Mouse (Mus musculus) kidney, embryonic 14.5 days (tissue): ENCODE results near the gene Tm6sf1. TPM values are rescaled to one million over a fixed set of nuclear protein-coding genes. Genes with fewer than 3 reads are reported as not detected.
"Not testable (repeated sequence)": the region's sequence is repeated elsewhere in the genome, so short reads cannot be mapped to it uniquely, and the experiment has no call there.

Experiments used
- ATAC-seq: fragments of 200-750 bp; cut with Nextera tagmentation; 2 replicates; pipeline ENCODE4 v1.8.0; 2017; ENCODE audit warnings: moderate number of reproducible peaks, mild to moderate bottlenecking, moderate TSS enrichment, moderate library complexity; ENCODE audit not compliant: low FRiP score, low TSS enrichment
- H3K27ac ChIP-seq: fragments of 300-500 bp; sonication (generic); 2 replicates; pipeline ENCODE4 v1.5.1; 2014; ENCODE audit warnings: low read depth, mild to moderate bottlenecking, low read length, moderate library complexity, mixed read lengths
- H3K27me3 ChIP-seq: fragments of 300-500 bp; sonication (generic); 2 replicates; pipeline ENCODE4 v1.6.1; 2014; ENCODE audit warnings: mild to moderate bottlenecking, low read length; ENCODE audit not compliant: control insufficient read depth, insufficient read depth
- H3K36me3 ChIP-seq: fragments of 300-500 bp; sonication (generic); 2 replicates; pipeline ENCODE4 v1.6.1; 2014; ENCODE audit warnings: low read length, mixed read lengths; ENCODE audit not compliant: control insufficient read depth, insufficient read depth
- H3K4me1 ChIP-seq: fragments of 300-500 bp; sonication (generic); 2 replicates; pipeline ENCODE4 v1.6.1; 2014; ENCODE audit warnings: low read length, mixed read lengths; ENCODE audit not compliant: control insufficient read depth, insufficient read depth
- H3K4me2 ChIP-seq: fragments of 300-500 bp; sonication (generic); replicated peaks from 2 replicates; pipeline ENCODE4 v1.6.1; 2014; ENCODE audit warnings: low read depth, mild to moderate bottlenecking, low read length
- H3K4me3 ChIP-seq: fragments of 300-500 bp; sonication (generic); 2 replicates; pipeline ENCODE4 v1.5.1; 2014; ENCODE audit warnings: mild to moderate bottlenecking, low read length
- H3K9ac ChIP-seq: fragments of 300-500 bp; sonication (generic); 2 replicates; pipeline ENCODE4 v1.6.1; 2014; ENCODE audit warnings: low read depth, mild to moderate bottlenecking, low read length, moderate library complexity
- H3K9me3 ChIP-seq: fragments of 300-500 bp; sonication (generic); 2 replicates; pipeline ENCODE4 v1.6.1; 2016; ENCODE audit warnings: low read length; ENCODE audit not compliant: control insufficient read depth
- WGBS: fragments of 180-500 bp; shearing (Covaris S2); extraction: QIAGEN DNeasy Blood & Tissue Kit; methylation state at CpG from one replicate; pipeline ENCODE4 v1.1.7; 2014; 5-methylcytosine and 5-hydroxymethylcytosine counted together
- polyA plus RNA-seq: library from polyadenylated mRNA; unstranded; fragments of >200 nt; fragmentation: Nextera tagmentation; extraction: Ambion mirVana; gene quantifications from 2 replicates; pipeline ENCODE4 v1.2.1, GENCODE M21; 2014

Gene Tm6sf1
- polyA plus RNA-seq, 1 experiment from 2014 or later: 16.0 TPM

DNA sequence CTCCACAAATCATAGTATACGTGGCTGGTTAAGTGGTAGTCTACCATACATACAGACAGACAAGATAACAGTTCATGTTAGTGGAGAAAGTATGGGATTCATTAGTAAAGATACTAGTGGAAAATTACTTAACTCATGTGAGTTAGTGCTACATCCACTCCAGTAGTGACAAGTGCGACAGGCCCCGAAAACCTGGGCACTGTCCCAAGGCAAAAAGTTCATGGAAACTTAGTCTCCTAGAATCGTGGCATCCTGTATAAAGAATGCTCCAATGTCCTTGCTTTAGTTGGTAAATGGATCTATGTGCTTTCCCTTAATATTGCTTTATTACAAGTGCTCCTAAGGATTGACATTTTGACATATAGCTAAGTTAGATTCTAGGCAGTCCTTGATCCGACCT, 21.0 kb upstream of the Tm6sf1 start:
- H3K4me2 ChIP-seq, ATAC-seq: not testable (repeated sequence)
- WGBS: 87% methylated on average over 5 of the region's 5 CpGs

GRCm38 (mm10) chr7:81839746-81840145, 19.1 kb upstream of the Tm6sf1 start:
- H3K4me3 ChIP-seq: no peak overlapping the region
- no peak for ATAC-seq

More for the DNA sequence above, 21.0 kb upstream of the Tm6sf1 start:
- H3K27ac ChIP-seq, H3K9ac ChIP-seq, H3K4me1 ChIP-seq, H3K4me3 ChIP-seq, H3K9me3 ChIP-seq, H3K27me3 ChIP-seq, H3K36me3 ChIP-seq: not testable (repeated sequence)

DNA sequence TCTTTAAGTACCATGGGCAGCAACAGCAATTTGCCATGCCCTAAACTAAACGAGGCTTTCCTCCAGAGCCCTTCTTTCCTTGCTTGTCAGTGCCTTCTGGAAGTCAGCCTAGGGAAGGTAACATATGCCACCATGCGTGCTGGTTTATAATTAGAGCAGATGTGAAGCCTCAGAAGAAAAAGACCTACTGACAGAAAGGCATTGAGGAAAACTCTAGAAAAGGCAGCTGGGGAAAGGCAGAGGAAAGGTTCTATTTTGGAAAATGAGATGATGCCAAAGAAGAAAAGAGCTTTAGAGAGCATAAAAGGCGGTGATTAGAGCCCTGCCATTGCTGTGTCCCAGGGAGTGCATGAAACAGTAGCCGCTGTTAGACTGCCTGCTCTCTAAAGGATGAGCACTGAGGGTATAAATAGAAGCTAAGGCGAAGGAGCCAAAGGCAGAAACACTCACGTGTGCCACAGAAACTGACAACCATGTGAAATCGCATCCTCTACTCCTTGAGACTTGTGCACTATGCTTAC, 18.1 kb upstream of the Tm6sf1 start:
- Histone ChIP-seq H3K9ac (no peak overlapping the region), H3K4me3 (no peak overlapping the region), H3K9me3 (no peaks in the 10 kb centered on the region), H3K27me3 (no peaks in the 10 kb centered on the region), H3K4me1 (0 out of 2 replicates have a peak, but pooled peaks cover 5% of the 10 kb centered on the region), H3K36me3 (no peaks in the 10 kb centered on the region), H3K27ac (no peak overlapping the region), H3K4me2 (no peak overlapping the region)
- no peak for ATAC-seq
- WGBS: 71% methylated on average over 7 of the region's 7 CpGs

More at GRCm38 (mm10) chr7:81839746-81840145, 19.1 kb upstream of the Tm6sf1 start:
- H3K27me3 ChIP-seq: no peaks in the 10 kb centered on the region
- no peak overlapping the region for H3K4me2 ChIP-seq
- no peaks in the 10 kb centered on the region for H3K4me1 ChIP-seq
- no peak overlapping the region for H3K9ac ChIP-seq
- 32% methylated on average over 6 of the region's 6 CpGs for WGBS
- H3K9me3 ChIP-seq: no peaks in the 10 kb centered on the region
- no peak overlapping the region for H3K27ac ChIP-seq
- no peaks in the 10 kb centered on the region for H3K36me3 ChIP-seq

GRCm38 (mm10) chr7:81841439-81841838, 17.4 kb upstream of the Tm6sf1 start:
- Histone ChIP-seq H3K27ac (no peak overlapping the region), H3K9me3 (no peaks in the 10 kb centered on the region), H3K4me2 (no peak overlapping the region), H3K4me1 (0 out of 2 replicates have a peak, but pooled peaks cover 5% of the 10 kb centered on the region), H3K27me3 (no peaks in the 10 kb centered on the region), H3K9ac (no peak overlapping the region), H3K4me3 (no peak overlapping the region), H3K36me3 (no peaks in the 10 kb centered on the region)
- 84% methylated on average over 6 of the region's 6 CpGs for WGBS
- no peak for ATAC-seq

DNA sequence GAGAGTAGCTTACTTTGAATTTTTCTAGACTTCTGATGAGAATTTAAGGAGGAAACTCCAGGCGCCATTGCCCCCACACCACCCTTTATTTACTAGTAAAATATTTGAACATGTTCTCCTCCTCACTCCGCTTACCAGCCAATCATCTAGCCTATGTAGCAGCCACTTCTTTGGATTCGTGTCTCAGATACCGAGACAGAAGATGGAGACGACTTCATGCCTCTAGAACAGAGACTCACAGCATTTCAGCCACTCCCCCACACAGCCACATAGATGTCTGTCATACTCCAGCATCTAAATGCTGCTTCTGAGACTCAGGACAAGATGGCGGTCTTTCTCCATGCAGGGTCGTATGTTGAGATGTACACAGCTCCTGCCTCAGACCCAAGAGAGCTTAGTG, 16.7 kb upstream of the Tm6sf1 start:
- Histone ChIP-seq H3K9me3 (no peaks in the 10 kb centered on the region), H3K27me3 (no peaks in the 10 kb centered on the region), H3K4me2 (no peak overlapping the region), H3K4me1 (0 out of 2 replicates have a peak, but pooled peaks cover 5% of the 10 kb centered on the region), H3K9ac (no peak overlapping the region), H3K4me3 (no peak overlapping the region), H3K27ac (no peak overlapping the region), H3K36me3 (no peaks in the 10 kb centered on the region)
- 93% methylated on average over 7 of the region's 7 CpGs for WGBS
- ATAC-seq: no peak

- H3K27ac ChIP-seq: no peak overlapping the region
- H3K4me1 ChIP-seq: 0 out of 2 replicates have a peak, but pooled peaks cover 5% of the 10 kb centered on the region
- no peaks in the 10 kb centered on the region for H3K9me3 ChIP-seq
- no peaks in the 10 kb centered on the region for H3K36me3 ChIP-seq
- H3K4me2 ChIP-seq: no peak overlapping the region
- 74% methylated on average over 1 of the region's 1 CpGs for WGBS
- ATAC-seq: no peak
- H3K4me3 ChIP-seq: no peak overlapping the region
- H3K27me3 ChIP-seq: no peaks in the 10 kb centered on the region
- H3K9ac ChIP-seq: no peak overlapping the region
Measured at GRCm38 (mm10) chr7:81842998-81843397, 15.8 kb upstream of the Tm6sf1 start.

DNA sequence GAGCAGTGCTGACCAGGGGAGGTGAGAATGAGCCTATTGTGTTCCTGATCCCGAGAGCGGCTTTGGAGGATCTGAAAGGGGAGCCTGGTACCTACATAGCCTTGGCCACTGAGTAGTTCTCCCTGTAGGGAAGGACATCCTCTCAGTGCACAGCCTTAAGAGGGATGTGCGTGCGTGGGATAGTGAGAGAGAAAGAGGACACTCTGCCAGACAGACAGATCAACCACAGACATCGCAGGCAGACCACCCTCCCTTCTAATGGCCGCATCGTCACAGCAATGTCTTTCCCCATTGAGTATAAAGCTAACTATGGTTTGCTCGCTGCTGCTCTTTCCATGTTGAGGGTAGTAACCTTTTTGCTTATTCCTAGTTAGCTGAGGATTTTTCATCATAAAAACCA, 14.9 kb upstream of the Tm6sf1 start:
- Histone ChIP-seq H3K27ac (no peak overlapping the region), H3K27me3 (no peaks in the 10 kb centered on the region), H3K4me1 (0 out of 2 replicates have a peak, but pooled peaks cover 5% of the 10 kb centered on the region), H3K4me2 (no peak overlapping the region), H3K9ac (no peak overlapping the region), H3K9me3 (no peaks in the 10 kb centered on the region), H3K36me3 (no peaks in the 10 kb centered on the region), H3K4me3 (no peak overlapping the region)
- ATAC-seq: no peak
- WGBS: 86% methylated on average over 8 of the region's 8 CpGs

DNA sequence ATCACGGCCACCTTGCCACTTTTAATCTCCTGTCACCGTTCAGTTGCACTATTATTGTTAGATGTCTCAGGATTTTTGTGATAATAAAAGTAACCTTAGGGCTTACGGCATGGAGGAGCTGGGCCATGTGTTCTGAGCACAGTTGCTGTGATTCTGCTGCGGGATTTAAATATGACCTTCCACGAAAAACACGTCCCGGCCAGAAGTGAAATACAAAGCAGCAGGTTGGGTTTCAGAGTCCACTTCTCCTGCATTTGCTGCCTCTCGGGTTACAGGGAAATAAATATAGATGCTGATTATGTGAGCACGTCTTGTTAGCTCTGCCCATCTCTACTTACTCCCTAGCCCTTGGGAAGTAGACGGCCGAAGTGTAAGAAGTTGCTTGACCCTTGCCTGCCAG, 14.0 kb upstream of the Tm6sf1 start:
- no peak overlapping the region for H3K4me3 ChIP-seq
- ATAC-seq: no peak
- 0 out of 2 replicates have a peak, but pooled peaks cover 5% of the 10 kb centered on the region for H3K4me1 ChIP-seq
- H3K27me3 ChIP-seq: no peaks in the 10 kb centered on the region
- no peaks in the 10 kb centered on the region for H3K9me3 ChIP-seq
- H3K4me2 ChIP-seq: no peak overlapping the region
- H3K9ac ChIP-seq: no peak overlapping the region
- WGBS: 53% methylated on average over 11 of the region's 11 CpGs
- H3K27ac ChIP-seq: no peak overlapping the region
- H3K36me3 ChIP-seq: no peaks in the 10 kb centered on the region

- no peak overlapping the region for H3K9ac ChIP-seq
- H3K36me3 ChIP-seq: no peaks in the 10 kb centered on the region
- no peak overlapping the region for H3K27ac ChIP-seq
- H3K4me2 ChIP-seq: no peak overlapping the region
- no peaks in the 10 kb centered on the region for H3K9me3 ChIP-seq
- ATAC-seq: no peak
- H3K4me1 ChIP-seq: 0 out of 2 replicates have a peak, but pooled peaks cover 5% of the 10 kb centered on the region
- no peaks in the 10 kb centered on the region for H3K27me3 ChIP-seq
- WGBS: 69% methylated on average over 3 of the region's 3 CpGs
- no peak overlapping the region for H3K4me3 ChIP-seq
Measured at GRCm38 (mm10) chr7:81845313-81845712, 13.5 kb upstream of the Tm6sf1 start.
